Mouse (Mus musculus) megakaryocyte, embryonic 14.5 days (primary cell): ENCODE measurements around the gene Dock4. TPM values are rescaled to one million over a fixed set of nuclear protein-coding genes. Genes with fewer than 3 reads are reported as not detected.

Source experiments
- H3K27me3 ChIP-seq: replicated peaks from 2 replicates; pipeline ENCODE3; 2012; ENCODE audit warnings: inconsistent platforms
- H3K36me3 ChIP-seq: replicated peaks from 2 replicates; pipeline ENCODE3; 2012; ENCODE audit warnings: low read length, inconsistent platforms, mixed read lengths
- H3K4me1 ChIP-seq: 2 replicates; pipeline ENCODE4 v1.6.1; 2012; ENCODE audit warnings: inconsistent platforms
- H3K4me3 ChIP-seq: replicated peaks from 2 replicates; pipeline ENCODE3; 2012; ENCODE audit warnings: moderate library complexity, mild to moderate bottlenecking, inconsistent platforms
- H3K9me3 ChIP-seq: 2 replicates; pipeline ENCODE4 v1.6.1; 2012; ENCODE audit warnings: inconsistent platforms
- FLI1 ChIP-seq: IDR thresholded peaks from 2 replicates; pipeline ENCODE4 v1.6.1; 2012; ENCODE audit warnings: low read length, inconsistent platforms, mixed read lengths
- GATA1 ChIP-seq: IDR thresholded peaks from 3 replicates; pipeline ENCODE4 v1.6.1; 2012; ENCODE audit warnings: mixed read lengths, low read length, inconsistent platforms, borderline replicate concordance
- polyA plus RNA-seq: library from polyadenylated mRNA; stranded (reverse); fragments of >175 nt; gene quantifications from 2 replicates; pipeline ENCODE4 v1.2.3, GENCODE M21; 2012; ENCODE audit warnings: low replicate concordance; ENCODE audit not compliant: insufficient read depth

Gene Dock4
- polyA plus RNA-seq, 1 experiment: 0.13 TPM

- H3K36me3 ChIP-seq: no peaks in the 10 kb centered on the region
- H3K27me3 ChIP-seq: no peaks in the 10 kb centered on the region
- H3K4me1 ChIP-seq: 0 out of 2 replicates have a peak, but pooled peaks cover 4% of the 10 kb centered on the region
- no peaks in the 10 kb centered on the region for H3K9me3 ChIP-seq
- no peak for TF ChIP-seq FLI1
- no peak for TF ChIP-seq GATA1
- H3K4me3 ChIP-seq: no peak overlapping the region
These were observed 211.6 kb downstream of the Dock4 start for GRCm38 (mm10) chr12:40657229-40657885.

- Histone ChIP-seq H3K36me3 (no peaks in the 10 kb centered on the region), H3K27me3 (no peaks in the 10 kb centered on the region), H3K4me1 (no peaks in the 10 kb centered on the region), H3K9me3 (no peaks in the 10 kb centered on the region), H3K4me3 (no peak overlapping the region)
- TF ChIP-seq GATA1 (no peak), FLI1 (no peak)
These were observed 213.9 kb downstream of the Dock4 start for GRCm38 (mm10) chr12:40659689-40660088.

- Histone ChIP-seq H3K9me3 (no peaks in the 10 kb centered on the region), H3K4me3 (no peak overlapping the region), H3K36me3 (no peaks in the 10 kb centered on the region), H3K4me1 (no peaks in the 10 kb centered on the region), H3K27me3 (no peaks in the 10 kb centered on the region)
- TF ChIP-seq FLI1: no peak
These were observed 223.7 kb downstream of the Dock4 start for GRCm38 (mm10) chr12:40669460-40669859.

DNA sequence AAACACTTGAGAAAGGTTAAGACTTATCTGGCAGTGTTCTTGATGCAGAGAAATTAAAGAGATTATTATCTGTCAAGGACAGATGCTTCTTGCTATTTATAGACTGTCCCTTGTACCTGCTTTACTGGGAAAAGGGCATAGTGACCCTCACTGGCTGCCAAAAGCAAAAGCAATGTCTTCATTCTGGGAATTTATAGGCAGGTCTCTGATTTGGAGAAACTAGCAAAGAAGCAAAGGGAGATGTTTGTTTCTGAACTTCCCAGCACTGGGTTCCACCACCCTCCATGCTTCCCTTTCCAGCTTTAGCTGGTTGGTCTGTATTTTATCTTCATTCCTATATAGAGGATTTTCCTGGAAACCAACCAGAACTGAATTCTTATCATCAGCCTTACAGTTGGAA is 225.0 kb downstream of the Dock4 start:
- H3K9me3 ChIP-seq: no peaks in the 10 kb centered on the region
- TF ChIP-seq FLI1 (no peak), GATA1 (no peak)
- no peaks in the 10 kb centered on the region for H3K27me3 ChIP-seq
- no peaks in the 10 kb centered on the region for H3K4me1 ChIP-seq
- no peak overlapping the region for H3K4me3 ChIP-seq
- H3K36me3 ChIP-seq: no peaks in the 10 kb centered on the region

- H3K4me3 ChIP-seq: no peak overlapping the region
- no peaks in the 10 kb centered on the region for H3K36me3 ChIP-seq
- H3K4me1 ChIP-seq: no peaks in the 10 kb centered on the region
- H3K27me3 ChIP-seq: no peaks in the 10 kb centered on the region
- TF ChIP-seq GATA1 (no peak), FLI1 (no peak)
- H3K9me3 ChIP-seq: no peaks in the 10 kb centered on the region
These were observed 234.0 kb downstream of the Dock4 start for GRCm38 (mm10) chr12:40679713-40680112.

DNA sequence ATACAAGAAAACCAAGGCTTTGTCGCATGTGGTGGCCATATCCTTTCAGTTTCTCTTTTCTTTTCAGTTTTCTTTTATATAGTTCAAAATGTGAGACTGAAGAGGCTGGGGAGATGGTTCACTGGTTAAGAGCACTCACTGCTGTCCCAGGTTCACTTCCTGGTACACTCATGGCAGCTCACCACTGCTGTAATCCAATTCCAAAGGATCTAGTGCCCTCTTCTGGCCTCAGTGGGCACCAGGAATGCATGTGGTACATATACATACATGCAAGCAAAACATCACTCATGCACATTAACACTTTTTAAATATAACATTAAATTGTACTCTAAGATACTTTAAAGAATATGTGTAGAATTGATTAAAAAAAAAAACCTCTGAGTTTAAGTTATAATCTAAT is 234.8 kb downstream of the Dock4 start:
- Histone ChIP-seq H3K9me3 (no peaks in the 10 kb centered on the region), H3K4me1 (no peaks in the 10 kb centered on the region), H3K36me3 (no peaks in the 10 kb centered on the region), H3K4me3 (peak overlapping the region; percentile 16), H3K27me3 (no peaks in the 10 kb centered on the region)
- TF ChIP-seq FLI1 (no peak), GATA1 (no peak)

DNA sequence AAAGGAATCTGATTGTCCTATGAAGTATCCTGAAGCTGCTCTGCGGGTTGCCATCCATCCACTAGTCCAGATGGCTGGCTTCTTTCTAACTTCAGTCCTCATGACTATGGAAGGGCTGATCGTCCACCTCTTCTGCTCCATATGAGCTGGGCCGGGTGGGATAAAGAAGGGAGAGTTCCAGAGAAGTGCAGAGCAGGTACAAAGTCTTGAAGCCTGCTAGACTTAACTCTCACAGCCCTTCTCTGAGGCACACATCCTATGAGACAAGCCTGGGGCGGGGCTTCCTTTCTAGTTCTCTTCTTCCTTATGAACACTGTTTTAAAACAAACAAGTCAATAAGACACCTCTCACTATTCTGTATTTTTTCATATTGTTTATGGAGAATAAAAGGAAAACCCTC is 245.7 kb downstream of the Dock4 start:
- no peaks in the 10 kb centered on the region for H3K9me3 ChIP-seq
- H3K4me1 ChIP-seq: no peaks in the 10 kb centered on the region
- no peaks in the 10 kb centered on the region for H3K27me3 ChIP-seq
- no peaks in the 10 kb centered on the region for H3K36me3 ChIP-seq
- TF ChIP-seq GATA1 (no peak), FLI1 (no peak)
- no peak overlapping the region for H3K4me3 ChIP-seq

GRCm38 (mm10) chr12:40694082-40694721 is 248.4 kb downstream of the Dock4 start:
- H3K4me3 ChIP-seq: no peak overlapping the region
- H3K4me1 ChIP-seq: no peaks in the 10 kb centered on the region
- TF ChIP-seq GATA1 (no peak), FLI1 (no peak)
- no peaks in the 10 kb centered on the region for H3K9me3 ChIP-seq
- no peaks in the 10 kb centered on the region for H3K27me3 ChIP-seq
- H3K36me3 ChIP-seq: no peaks in the 10 kb centered on the region

- no peaks in the 10 kb centered on the region for H3K9me3 ChIP-seq
- no peaks in the 10 kb centered on the region for H3K36me3 ChIP-seq
- no peak overlapping the region for H3K4me3 ChIP-seq
- H3K4me1 ChIP-seq: no peaks in the 10 kb centered on the region
- no peaks in the 10 kb centered on the region for H3K27me3 ChIP-seq
- TF ChIP-seq GATA1 (no peak), FLI1 (no peak)
These were observed 252.6 kb downstream of the Dock4 start for GRCm38 (mm10) chr12:40698330-40698729.

DNA sequence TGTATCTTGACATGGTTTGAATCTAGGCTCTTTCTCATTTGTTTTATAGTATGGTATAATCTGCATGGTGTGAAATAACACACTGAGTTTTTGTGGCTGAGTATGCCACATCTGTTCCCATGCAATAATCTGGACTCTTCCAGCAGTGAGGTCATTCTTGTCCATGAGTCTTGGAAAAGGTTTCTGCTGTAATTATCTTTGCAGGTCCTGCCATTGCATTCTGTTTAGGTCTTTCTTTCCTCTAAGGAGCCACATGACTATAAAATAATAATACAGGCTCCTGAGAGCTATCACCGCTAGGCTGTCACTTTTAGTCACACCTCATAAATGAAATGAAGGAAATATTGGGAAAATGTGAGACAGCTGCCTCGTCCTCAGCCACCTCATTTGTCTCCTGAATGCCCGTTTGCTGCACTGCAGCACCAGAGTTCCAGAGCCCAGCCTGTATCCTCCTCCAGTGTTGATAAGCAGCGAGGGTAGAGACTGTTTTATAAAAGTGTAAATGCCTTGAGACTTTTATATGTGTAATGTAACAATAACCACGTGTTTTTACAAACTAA is 256.6 kb downstream of the Dock4 start:
- Histone ChIP-seq H3K4me3 (no peak overlapping the region), H3K9me3 (no peaks in the 10 kb centered on the region)
- TF ChIP-seq GATA1 (no peak), FLI1 (no peak)

DNA sequence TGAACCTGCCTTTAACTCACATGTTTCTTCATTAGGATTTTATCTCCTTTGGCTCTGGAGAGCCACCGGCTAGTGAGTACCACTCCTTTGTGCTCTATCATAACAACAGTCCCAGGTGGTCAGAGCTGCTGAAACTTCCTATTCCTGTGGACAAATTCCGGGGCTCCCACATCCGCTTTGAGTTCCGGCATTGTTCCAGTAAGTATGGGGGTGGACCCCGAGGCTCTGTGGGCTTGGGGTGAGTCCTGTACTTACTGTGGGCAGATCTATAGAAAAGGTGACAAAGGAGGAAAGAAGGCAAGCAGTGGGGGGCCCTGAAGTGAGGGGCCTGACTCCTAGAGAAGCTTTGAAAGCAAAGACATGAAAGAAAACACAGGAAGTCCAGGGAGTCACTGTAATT is 258.5 kb downstream of the Dock4 start:
- TF ChIP-seq GATA1 (no peak), FLI1 (no peak)
- Histone ChIP-seq H3K9me3 (no peaks in the 10 kb centered on the region), H3K4me1 (no peaks in the 10 kb centered on the region), H3K4me3 (no peak overlapping the region), H3K36me3 (no peaks in the 10 kb centered on the region), H3K27me3 (no peaks in the 10 kb centered on the region)

More for the DNA sequence above, 256.6 kb downstream of the Dock4 start:
- no peaks in the 10 kb centered on the region for H3K4me1 ChIP-seq
- no peaks in the 10 kb centered on the region for H3K27me3 ChIP-seq
- no peaks in the 10 kb centered on the region for H3K36me3 ChIP-seq
